Mouse (Mus musculus): ENCODE data around the gene Lactb.

The Lactb gene

GRCm38 (mm10) chr9:66975239-66975645 is at the start of gene Lactb:
Gene Lactb (minus strand): TSS chr9:66975484.
- peak; percentile 88 for DNase-seq (ENCODE audit: low spot score)

GRCm38 (mm10) chr9:67023371-67023770 is 48.1 kb upstream of the Lactb start:
- no peak for DNase-seq (ENCODE audit: low spot score)

GRCm38 (mm10) chr9:67020063-67020462 is 44.8 kb upstream of the Lactb start:
- DNase-seq (ENCODE audit: low spot score) = no peak

- DNase-seq (ENCODE audit: low spot score) = no peak
Observed at GRCm38 (mm10) chr9:67013501-67013900, 38.2 kb upstream of the Lactb start.

- no peak for DNase-seq (ENCODE audit: low spot score)
Observed at GRCm38 (mm10) chr9:67012470-67012869, 37.2 kb upstream of the Lactb start.

- DNase-seq (ENCODE audit: low spot score) = no peak
Observed at GRCm38 (mm10) chr9:67011483-67011882, 36.2 kb upstream of the Lactb start.

GRCm38 (mm10) chr9:67008781-67009180 is 33.5 kb upstream of the Lactb start:
- DNase-seq (ENCODE audit: low spot score) = no peak

- no peak for DNase-seq (ENCODE audit: low spot score)
Observed at GRCm38 (mm10) chr9:67006376-67006775, 31.1 kb upstream of the Lactb start.

GRCm38 (mm10) chr9:67005161-67005742 is 30.0 kb upstream of the Lactb start:
- DNase-seq (ENCODE audit: low spot score) = no peak

GRCm38 (mm10) chr9:67003656-67004055 is 28.4 kb upstream of the Lactb start:
- no peak for DNase-seq (ENCODE audit: low spot score)

- DNase-seq (ENCODE audit: low spot score) = no peak
Observed at GRCm38 (mm10) chr9:67003156-67003555, 27.9 kb upstream of the Lactb start.

GRCm38 (mm10) chr9:67001506-67001905 is 26.2 kb upstream of the Lactb start:
- DNase-seq (ENCODE audit: low spot score) = no peak

GRCm38 (mm10) chr9:67001050-67001449 is 25.8 kb upstream of the Lactb start:
- peak; percentile 47 for DNase-seq (ENCODE audit: low spot score)

- no peak for DNase-seq (ENCODE audit: low spot score)
Observed at GRCm38 (mm10) chr9:66999698-67000097, 24.4 kb upstream of the Lactb start.

- DNase-seq (ENCODE audit: low spot score) = no peak
Observed at GRCm38 (mm10) chr9:66991750-66992410, 16.6 kb upstream of the Lactb start.

GRCm38 (mm10) chr9:66991021-66991749 is 15.9 kb upstream of the Lactb start:
- no peak for DNase-seq (ENCODE audit: low spot score)

- DNase-seq (ENCODE audit: low spot score) = no peak
Observed at GRCm38 (mm10) chr9:66990046-66990445, 14.8 kb upstream of the Lactb start.

- no peak for DNase-seq (ENCODE audit: low spot score)
Observed at GRCm38 (mm10) chr9:66989581-66989980, 14.3 kb upstream of the Lactb start.

- peak; percentile 35 for DNase-seq (ENCODE audit: low spot score)
Observed at GRCm38 (mm10) chr9:66988888-66989414, 13.7 kb upstream of the Lactb start.

- DNase-seq (ENCODE audit: low spot score) = no peak
Observed at GRCm38 (mm10) chr9:66988198-66988887, 13.1 kb upstream of the Lactb start.

- DNase-seq (ENCODE audit: low spot score) = no peak
Observed at GRCm38 (mm10) chr9:66985377-66985776, 10.1 kb upstream of the Lactb start.

GRCm38 (mm10) chr9:66982085-66982484 is 6.8 kb upstream of the Lactb start:
- no peak for DNase-seq (ENCODE audit: low spot score)
